Comparison of ENCODE assay signal across 9 mouse cellular contexts in genomic region chr4:119462457-119462856, GRCm38 (mm10). TPM values are rescaled to one million over a fixed set of nuclear protein-coding genes. Genes with fewer than 3 reads are reported as not detected.
DNase-seq lines count a peak whose midpoint lies in the region; ATAC-seq and TF ChIP-seq lines count a peak whose summit lies in the region.
"Had no signal": no experiment of that assay in that cellular context is flagged by ENCODE, and none has a peak within 500 bp of the region (broad histone marks: within the 10 kb centered on the region; RNA-seq: fewer than 3 reads in every experiment).

No protein-coding gene starts in this region.

- peak overlapping the region; percentile 16 for H3K4me2 ChIP-seq in heart, embryonic 11.5 days
- H3K4me2 ChIP-seq in kidney, postnatal 0 days (ENCODE audit: low read length): no peak overlapping the region
- peak overlapping the region; percentile 2; the same call in 1 of the 2 replicates for H3K4me2 ChIP-seq in forebrain, embryonic 16.5 days (ENCODE audit: low read length)
- H3K4me2 ChIP-seq in midbrain, postnatal 0 days (ENCODE audit: low read depth, low read length, poor library complexity, severe bottlenecking): no peak overlapping the region
- H3K4me2 ChIP-seq: liver, embryonic 13.5 days had no signal

- intact Hi-C loops in heart, postnatal 36 days (cut with DNase I): loop anchor here (5.0 kb wide), 1 partner anchor 50 kb away; no protein-coding TSS in a partner anchor

- H3K4me3 ChIP-seq in heart, embryonic 11.5 days (ENCODE audit: low read depth, low read length): no peak overlapping the region
- no peak overlapping the region for H3K4me3 ChIP-seq in kidney, postnatal 0 days (replicated peaks; ENCODE audit: low read depth, low read length)
- H3K4me3 ChIP-seq in kidney, adult 2 months (ENCODE audit: insufficient read depth, low read depth, low read length): no peak overlapping the region
- no peak overlapping the region for H3K4me3 ChIP-seq in forebrain, embryonic 16.5 days (replicated peaks; ENCODE audit: low read length)
- H3K4me3 ChIP-seq in midbrain, postnatal 0 days (ENCODE audit: low read depth, low read length): no peak overlapping the region
- H3K4me3 ChIP-seq: liver, embryonic 13.5 days had no signal

- no peak overlapping the region for H3K27ac ChIP-seq in heart, embryonic 11.5 days (ENCODE audit: low read depth, low read length)
- H3K27ac ChIP-seq in kidney, postnatal 0 days: peak overlapping the region; percentile 54; the same call in 1 of the 2 replicates
- no peak overlapping the region for H3K27ac ChIP-seq in kidney, adult 2 months (ENCODE audit: insufficient read depth, low read depth, low read length)
- peak overlapping the region; percentile 98 for H3K27ac ChIP-seq in forebrain, embryonic 16.5 days (ENCODE audit: low read length)
- H3K27ac ChIP-seq in midbrain, postnatal 0 days (ENCODE audit: low read depth, low read length): peak overlapping the region; percentile 52; the same call in 1 of the 2 replicates
- H3K27ac ChIP-seq: liver, embryonic 13.5 days had no signal

- no peak for TF ChIP-seq CTCF in kidney, postnatal 0 days (IDR thresholded peaks at IDR 0.05; ENCODE audit: low read depth)
- no peak for TF ChIP-seq CTCF in kidney, adult 2 months (conservative IDR thresholded peaks at IDR 0.05; ENCODE audit: insufficient read depth, insufficient read length, low read depth, low read length)
- TF ChIP-seq CTCF in midbrain, postnatal 0 days (IDR thresholded peaks at IDR 0.05): no peak

- DNase-seq in heart, postnatal 36 days: no peak
- DNase-seq in kidney, postnatal 0 days (ENCODE audit: low spot score): no peak
- DNase-seq in kidney, adult 2 months: no peak
- no peak for DNase-seq in midbrain, postnatal 0 days (ENCODE audit: low spot score)
- no peak for DNase-seq in frontal cortex, adult 2 months (ENCODE audit: extremely low spot score in 1 of 2, low spot score in 1 of 2)
- DNase-seq in left cerebral cortex, adult 9 months (ENCODE audit: low spot score in 2 of 2): no peak
- DNase-seq: liver, embryonic 13.5 days had no signal

- peaks cover 18% of the 10 kb centered on the region for H3K4me1 ChIP-seq in heart, embryonic 11.5 days (ENCODE audit: control insufficient read depth, insufficient read depth, low read length)
- no peaks in the 10 kb centered on the region for H3K4me1 ChIP-seq in kidney, postnatal 0 days (replicated peaks; ENCODE audit: insufficient read depth, low read length)
- H3K4me1 ChIP-seq in kidney, adult 2 months (ENCODE audit: control insufficient read depth, insufficient read depth, low read length): no peaks in the 10 kb centered on the region
- peaks cover 45% of the 10 kb centered on the region for H3K4me1 ChIP-seq in forebrain, embryonic 16.5 days (replicated peaks; ENCODE audit: control insufficient read depth, insufficient read depth, low read length)
- H3K4me1 ChIP-seq in midbrain, postnatal 0 days (ENCODE audit: insufficient read depth, low read length): peaks cover 7% of the 10 kb centered on the region; the same call in 1 of the 2 replicates
- H3K4me1 ChIP-seq: liver, embryonic 13.5 days had no signal

- H3K9ac ChIP-seq in heart, embryonic 11.5 days (ENCODE audit: low read depth, low read length): no peak overlapping the region
- no peak overlapping the region for H3K9ac ChIP-seq in kidney, postnatal 0 days (ENCODE audit: low read depth, low read length)
- no peak overlapping the region; the same call in 1 of the 2 replicates for H3K9ac ChIP-seq in forebrain, embryonic 16.5 days (replicated peaks; ENCODE audit: low read depth, low read length)
- peak overlapping the region; percentile 9; the same call in 1 of the 2 replicates for H3K9ac ChIP-seq in midbrain, postnatal 0 days (replicated peaks; ENCODE audit: low read length, poor library complexity, severe bottlenecking)
- H3K9ac ChIP-seq: liver, embryonic 13.5 days had no signal

- no peaks in the 10 kb centered on the region for H3K9me3 ChIP-seq in heart, embryonic 11.5 days (replicated peaks; ENCODE audit: control insufficient read depth, low read length)
- H3K9me3 ChIP-seq in kidney, postnatal 0 days (replicated peaks; ENCODE audit: low read length): no peaks in the 10 kb centered on the region
- no peaks in the 10 kb centered on the region for H3K9me3 ChIP-seq in forebrain, embryonic 16.5 days (ENCODE audit: control insufficient read depth, low read length)
- H3K9me3 ChIP-seq in midbrain, postnatal 0 days (ENCODE audit: low read length): no peaks in the 10 kb centered on the region
- H3K9me3 ChIP-seq: liver, embryonic 13.5 days had no signal

- no peak for TF ChIP-seq POLR2A in kidney, adult 2 months (IDR thresholded peaks at IDR 0.05; ENCODE audit: low read depth, low read length)

- ATAC-seq in heart, embryonic 11.5 days (replicated peaks; ENCODE audit: insufficient number of reproducible peaks, low FRiP score, low TSS enrichment): no peak
- no peak for ATAC-seq in kidney, postnatal 0 days (replicated peaks; ENCODE audit: low FRiP score, low read depth)
- no peak for ATAC-seq in forebrain, embryonic 16.5 days
- no peak for ATAC-seq in midbrain, postnatal 0 days (ENCODE audit: low FRiP score)

- 77% methylated on average over 3 of the region's 3 CpGs for WGBS in heart, embryonic 11.5 days (ENCODE audit: insufficient replicate concordance)
- WGBS in kidney, postnatal 0 days: 83% methylated on average over 3 of the region's 3 CpGs
- WGBS in kidney, adult 2 months: 87% methylated on average over 3 of the region's 3 CpGs
- 77% methylated on average over 3 of the region's 3 CpGs for WGBS in forebrain, embryonic 16.5 days
- WGBS in midbrain, postnatal 0 days: 90% methylated on average over 3 of the region's 3 CpGs

- H3K36me3 ChIP-seq in heart, embryonic 11.5 days (ENCODE audit: control insufficient read depth, insufficient read depth, low read length): no peaks in the 10 kb centered on the region
- H3K36me3 ChIP-seq in kidney, postnatal 0 days (ENCODE audit: insufficient read depth, low read length): no peaks in the 10 kb centered on the region
- no peaks in the 10 kb centered on the region for H3K36me3 ChIP-seq in kidney, adult 2 months (ENCODE audit: control insufficient read depth, insufficient read depth, low read length)
- H3K36me3 ChIP-seq in forebrain, embryonic 16.5 days (ENCODE audit: control insufficient read depth, insufficient read depth): no peaks in the 10 kb centered on the region
- peaks cover 4% of the 10 kb centered on the region; the same call in 1 of the 2 replicates for H3K36me3 ChIP-seq in midbrain, postnatal 0 days (ENCODE audit: insufficient read depth, low read length)
- H3K36me3 ChIP-seq: liver, embryonic 13.5 days had no signal

- H3K27me3 ChIP-seq in heart, embryonic 11.5 days (ENCODE audit: control insufficient read depth, insufficient read depth, low read length): no peaks in the 10 kb centered on the region
- no peaks in the 10 kb centered on the region for H3K27me3 ChIP-seq in kidney, postnatal 0 days (ENCODE audit: insufficient read depth, low read length)
- H3K27me3 ChIP-seq in kidney, adult 2 months (replicated peaks; ENCODE audit: control insufficient read depth, insufficient read depth, low read length): no peaks in the 10 kb centered on the region
- no peaks in the 10 kb centered on the region for H3K27me3 ChIP-seq in forebrain, embryonic 16.5 days (replicated peaks; ENCODE audit: control insufficient read depth, insufficient read depth, low read length)
- H3K27me3 ChIP-seq in midbrain, postnatal 0 days (ENCODE audit: insufficient read depth, low read length): no peaks in the 10 kb centered on the region
- H3K27me3 ChIP-seq: liver, embryonic 13.5 days had no signal

RNA-seq across cellular contexts. Expression of gene Rimkla, which starts 30.0 kb away (rescaled TPM):
- 5.3 and 6.1 TPM in 2 replicates for polyA plus RNA-seq in heart, embryonic 11.5 days (2014; fragmentation: Nextera tagmentation; extraction: Ambion mirVana)
- under 1 TPM; 0.33 to 0.56 TPM for total RNA-seq in heart, postnatal 36 days (2021)
- 1.7 TPM in 2 replicates for polyA plus RNA-seq in kidney, postnatal 0 days (2015; fragmentation: Nextera tagmentation; extraction: Ambion mirVana)
- polyA plus RNA-seq in kidney, adult 2 months (2012; rRNA removed): 0.52 and 0.58 TPM in 2 replicates
- polyA plus RNA-seq in forebrain, embryonic 16.5 days (2015; fragmentation: Nextera tagmentation; extraction: Ambion mirVana): 22.9 and 23.3 TPM in 2 replicates
- total RNA-seq in midbrain, postnatal 0 days (2014; rRNA removed): 37.1 and 45.3 TPM in 2 replicates
- polyA plus RNA-seq in midbrain, postnatal 0 days (2015; fragmentation: Nextera tagmentation; extraction: Ambion mirVana): 25.3 and 25.8 TPM in 2 replicates
- 11.6 and 12.0 TPM in 2 replicates for polyA plus RNA-seq in frontal cortex, adult 2 months (2012; rRNA removed)

RNA-seq across cellular contexts. Expression of gene Zmynd12, which starts 39.8 kb away (rescaled TPM):
- not detected in 2 replicates for polyA plus RNA-seq in heart, embryonic 11.5 days (2014; fragmentation: Nextera tagmentation; extraction: Ambion mirVana)
- total RNA-seq in heart, postnatal 36 days (2021): not detected
- polyA plus RNA-seq in kidney, postnatal 0 days (2015; fragmentation: Nextera tagmentation; extraction: Ambion mirVana): 1.6 and 1.7 TPM in 2 replicates
- polyA plus RNA-seq in kidney, adult 2 months (2012; rRNA removed): 1.9 and 3.5 TPM in 2 replicates
- 0.14 and 0.29 TPM in 2 replicates for polyA plus RNA-seq in forebrain, embryonic 16.5 days (2015; fragmentation: Nextera tagmentation; extraction: Ambion mirVana)
- 0.16 TPM in 1 of 2 replicates, not detected in the other for total RNA-seq in midbrain, postnatal 0 days (2014; rRNA removed)
- 0.44 and 0.64 TPM in 2 replicates for polyA plus RNA-seq in midbrain, postnatal 0 days (2015; fragmentation: Nextera tagmentation; extraction: Ambion mirVana)
- 0.80 and 0.88 TPM in 2 replicates for polyA plus RNA-seq in frontal cortex, adult 2 months (2012; rRNA removed)

RNA-seq across cellular contexts. Expression of gene Ppcs, which starts 40.2 kb away (rescaled TPM):
- 26.6 and 27.1 TPM in 2 replicates for polyA plus RNA-seq in heart, embryonic 11.5 days (2014; fragmentation: Nextera tagmentation; extraction: Ambion mirVana)
- total RNA-seq in heart, postnatal 36 days (2021): 10 to 100 TPM in 1 of 2 experiments, 1 to 10 TPM in 1; 9.6 to 12.7 TPM
- polyA plus RNA-seq in kidney, postnatal 0 days (2015; fragmentation: Nextera tagmentation; extraction: Ambion mirVana): 64.5 and 68.0 TPM in 2 replicates
- 27.8 and 28.5 TPM in 2 replicates for polyA plus RNA-seq in kidney, adult 2 months (2012; rRNA removed)
- polyA plus RNA-seq in forebrain, embryonic 16.5 days (2015; fragmentation: Nextera tagmentation; extraction: Ambion mirVana): 16.2 and 16.4 TPM in 2 replicates
- total RNA-seq in midbrain, postnatal 0 days (2014; rRNA removed): 14.7 and 19.2 TPM in 2 replicates
- polyA plus RNA-seq in midbrain, postnatal 0 days (2015; fragmentation: Nextera tagmentation; extraction: Ambion mirVana): 23.4 and 26.4 TPM in 2 replicates
- polyA plus RNA-seq in frontal cortex, adult 2 months (2012; rRNA removed): 7.7 and 10.3 TPM in 2 replicates

RNA-seq across cellular contexts. Expression of gene Ccdc30, which starts 47.1 kb away (rescaled TPM):
- polyA plus RNA-seq in heart, embryonic 11.5 days (2014; fragmentation: Nextera tagmentation; extraction: Ambion mirVana): 3.9 and 4.0 TPM in 2 replicates
- under 1 TPM in 1 of 2 experiments, not detected in 1; 0.36 TPM for total RNA-seq in heart, postnatal 36 days (2021)
- polyA plus RNA-seq in kidney, postnatal 0 days (2015; fragmentation: Nextera tagmentation; extraction: Ambion mirVana): 6.6 and 7.6 TPM in 2 replicates
- 2.0 and 2.9 TPM in 2 replicates for polyA plus RNA-seq in kidney, adult 2 months (2012; rRNA removed)
- 11.4 and 15.5 TPM in 2 replicates for polyA plus RNA-seq in forebrain, embryonic 16.5 days (2015; fragmentation: Nextera tagmentation; extraction: Ambion mirVana)
- 9.6 and 11.9 TPM in 2 replicates for total RNA-seq in midbrain, postnatal 0 days (2014; rRNA removed)
- polyA plus RNA-seq in midbrain, postnatal 0 days (2015; fragmentation: Nextera tagmentation; extraction: Ambion mirVana): 24.1 and 24.2 TPM in 2 replicates
- 17.4 and 17.7 TPM in 2 replicates for polyA plus RNA-seq in frontal cortex, adult 2 months (2012; rRNA removed)

Comparison
In these comparisons a context has a peak if more than half of its experiments do, and no peak if none do; other contexts are left out.
1. H3K27ac ChIP-seq: peak in kidney, postnatal 0 days (single experiment), forebrain, embryonic 16.5 days (single experiment) and midbrain, postnatal 0 days (single experiment); none in heart, embryonic 11.5 days (single experiment) and kidney, adult 2 months (single experiment).
2. H3K4me2 ChIP-seq: peak in heart, embryonic 11.5 days (single experiment) and forebrain, embryonic 16.5 days (single experiment); none in kidney, postnatal 0 days (single experiment) and midbrain, postnatal 0 days (single experiment).